In genomic region chr2:77316961-77317360, GRCm38 (mm10) we compare ENCODE assay signal across 9 mouse cellular contexts. TPM values are rescaled to one million over a fixed set of nuclear protein-coding genes. Genes with fewer than 3 reads are reported as not detected.
DNase-seq lines count a peak whose midpoint lies in the region; ATAC-seq lines count a peak whose summit lies in the region.
"Had no signal": no experiment of that assay in that cellular context is flagged by ENCODE, and none has a peak within 500 bp of the region (broad histone marks: within the 10 kb centered on the region; RNA-seq: fewer than 3 reads in every experiment).

No protein-coding gene starts in this region.

- 49% methylated on average over 7 of the region's 7 CpGs for WGBS in limb, embryonic 11.5 days
- WGBS in limb, embryonic 10.5 days, result 43% methylated on average over 7 of the region's 7 CpGs
- 19% methylated on average over 7 of the region's 7 CpGs for WGBS in heart, embryonic 16.5 days
- WGBS in midbrain, embryonic 16.5 days, result 27% methylated on average over 7 of the region's 7 CpGs

- H3K4me3 ChIP-seq in limb, embryonic 11.5 days (ENCODE audit: low read depth, low read length), result no peak overlapping the region
- no peak overlapping the region for H3K4me3 ChIP-seq in limb, embryonic 10.5 days
- H3K4me3 ChIP-seq in heart, embryonic 16.5 days (ENCODE audit: low read length), result no peak overlapping the region
- no peak overlapping the region for H3K4me3 ChIP-seq in midbrain, embryonic 16.5 days (ENCODE audit: low read depth, low read length)
- H3K4me3 ChIP-seq: liver, embryonic 12.5 days had no signal

- H3K9me3 ChIP-seq in limb, embryonic 11.5 days (ENCODE audit: control insufficient read depth, low read length), result no peaks in the 10 kb centered on the region
- no peaks in the 10 kb centered on the region for H3K9me3 ChIP-seq in limb, embryonic 10.5 days (replicated peaks)
- no peaks in the 10 kb centered on the region for H3K9me3 ChIP-seq in heart, embryonic 16.5 days (replicated peaks; ENCODE audit: control insufficient read depth, low read length)
- H3K9me3 ChIP-seq in midbrain, embryonic 16.5 days (replicated peaks; ENCODE audit: control insufficient read depth, low read length, poor library complexity, severe bottlenecking), result no peaks in the 10 kb centered on the region
- H3K9me3 ChIP-seq: liver, embryonic 12.5 days had no signal

- H3K27ac ChIP-seq in limb, embryonic 11.5 days (replicated peaks; ENCODE audit: low read depth, low read length), result no peak overlapping the region
- H3K27ac ChIP-seq in limb, embryonic 10.5 days, result no peak overlapping the region
- H3K27ac ChIP-seq in heart, embryonic 16.5 days (ENCODE audit: low read length), result peak overlapping the region; percentile 54
- no peak overlapping the region for H3K27ac ChIP-seq in midbrain, embryonic 16.5 days (ENCODE audit: low read length)
- H3K27ac ChIP-seq: liver, embryonic 12.5 days had no signal

- ATAC-seq in limb, embryonic 11.5 days (ENCODE audit: insufficient number of reproducible peaks, low FRiP score, low TSS enrichment, low read depth), result no peak
- peak; percentile 73 for ATAC-seq in heart, embryonic 16.5 days (replicated peaks; ENCODE audit: extremely low read depth, insufficient read depth, low FRiP score)
- peak; percentile 73 for ATAC-seq in midbrain, embryonic 16.5 days
- ATAC-seq: liver, embryonic 12.5 days had no signal

- 0 out of 2 replicates have a peak overlapping the region, but pooled peaks have one; percentile 13 for H3K9ac ChIP-seq in limb, embryonic 11.5 days (ENCODE audit: low read length)
- H3K9ac ChIP-seq in heart, embryonic 16.5 days (ENCODE audit: low read length), result no peak overlapping the region
- H3K9ac ChIP-seq in midbrain, embryonic 16.5 days (ENCODE audit: low read depth, low read length), result no peak overlapping the region
- H3K9ac ChIP-seq: liver, embryonic 12.5 days had no signal

- no peaks in the 10 kb centered on the region for H3K36me3 ChIP-seq in limb, embryonic 11.5 days (ENCODE audit: control insufficient read depth, insufficient read depth, low read length)
- no peaks in the 10 kb centered on the region for H3K36me3 ChIP-seq in limb, embryonic 10.5 days
- H3K36me3 ChIP-seq in heart, embryonic 16.5 days (ENCODE audit: control insufficient read depth, insufficient read depth), result no peaks in the 10 kb centered on the region
- no peaks in the 10 kb centered on the region for H3K36me3 ChIP-seq in midbrain, embryonic 16.5 days (ENCODE audit: control insufficient read depth, insufficient read depth, low read length)
- H3K36me3 ChIP-seq: liver, embryonic 12.5 days had no signal

- DNase-seq in cerebellum, postnatal 10 days, result peak; percentile 71 to 79
- DNase-seq in cerebellum, adult 9-11 months, result no peak
- no peak for DNase-seq in limb, embryonic 11.5 days (ENCODE audit: low spot score)
- no peak for DNase-seq in limb, embryonic 10.5 days (ENCODE audit: low spot score)
- DNase-seq in thymus, adult 18-20 months, result no peak
- DNase-seq in right cerebral cortex, postnatal 25 days, result no peak

- H3K4me2 ChIP-seq in limb, embryonic 11.5 days (ENCODE audit: low read depth, severe bottlenecking), result no peak overlapping the region
- peak overlapping the region; percentile 6; the same call in 1 of the 2 replicates for H3K4me2 ChIP-seq in heart, embryonic 16.5 days (ENCODE audit: low read depth, low read length)
- H3K4me2 ChIP-seq in midbrain, embryonic 16.5 days (ENCODE audit: low read length), result no peak overlapping the region
- H3K4me2 ChIP-seq: liver, embryonic 12.5 days had no signal

- H3K27me3 ChIP-seq in limb, embryonic 11.5 days (ENCODE audit: control insufficient read depth, insufficient read depth, low read length), result no peaks in the 10 kb centered on the region
- H3K27me3 ChIP-seq in limb, embryonic 10.5 days (ENCODE audit: low read depth, poor library complexity, severe bottlenecking), result no peaks in the 10 kb centered on the region
- H3K27me3 ChIP-seq in heart, embryonic 16.5 days (ENCODE audit: control insufficient read depth, insufficient read depth, low read length), result no peaks in the 10 kb centered on the region
- H3K27me3 ChIP-seq in midbrain, embryonic 16.5 days (ENCODE audit: control insufficient read depth, insufficient read depth, low read depth, low read length), result no peaks in the 10 kb centered on the region
- H3K27me3 ChIP-seq: liver, embryonic 12.5 days had no signal

- H3K4me1 ChIP-seq in limb, embryonic 11.5 days (ENCODE audit: control insufficient read depth, insufficient read depth, low read length), result no peaks in the 10 kb centered on the region
- H3K4me1 ChIP-seq in limb, embryonic 10.5 days, result no peaks in the 10 kb centered on the region
- peaks cover 14% of the 10 kb centered on the region for H3K4me1 ChIP-seq in heart, embryonic 16.5 days (ENCODE audit: control insufficient read depth, insufficient read depth, low read length)
- peaks cover 6% of the 10 kb centered on the region; the same call in 1 of the 2 replicates for H3K4me1 ChIP-seq in midbrain, embryonic 16.5 days (ENCODE audit: control insufficient read depth, insufficient read depth, low read length)
- H3K4me1 ChIP-seq: liver, embryonic 12.5 days had no signal

RNA-seq across cellular contexts. Expression of gene Sestd1, which starts 36.6 kb away (rescaled TPM):
- 28.5 and 32.1 TPM in 2 replicates for polyA plus RNA-seq in limb, embryonic 11.5 days (2014; fragmentation: Nextera tagmentation; extraction: Ambion mirVana)
- polyA plus RNA-seq in limb, embryonic 10.5 days (2016; fragmentation: Nextera tagmentation; extraction: Ambion mirVana), result 20.0 and 23.0 TPM in 2 replicates
- 10.3 and 10.8 TPM in 2 replicates for polyA plus RNA-seq in heart, embryonic 16.5 days (2015; fragmentation: Nextera tagmentation; extraction: Ambion mirVana)
- polyA plus RNA-seq in midbrain, embryonic 16.5 days (2015; fragmentation: Nextera tagmentation; extraction: Ambion mirVana), result 26.6 and 32.8 TPM in 2 replicates

Comparison
In these comparisons a context has a peak if more than half of its experiments do, and no peak if none do; other contexts are left out.
1. DNase-seq: peak in cerebellum, postnatal 10 days (2 of 2); none in cerebellum, adult 9-11 months (single experiment), limb, embryonic 11.5 days (single experiment), limb, embryonic 10.5 days (single experiment), thymus, adult 18-20 months (0 of 2) and right cerebral cortex, postnatal 25 days (single experiment).